Mouse (Mus musculus) CH12.LX (cell line): ENCODE measurements around the gene Cdcp1. TPM values are rescaled to one million over a fixed set of nuclear protein-coding genes. Genes with fewer than 3 reads are reported as not detected.

Source experiments
- DNase-seq: peaks from one replicate; pipeline ENCODE4 v3.0.0-alpha.2; 2013; ENCODE audit errors: extremely low read depth
- H3K27ac ChIP-seq: 2 replicates; pipeline ENCODE4 v1.5.1; 2012; ENCODE audit warnings: low read depth, mild to moderate bottlenecking, control low read depth, moderate library complexity; ENCODE audit not compliant: insufficient read depth
- H3K27me3 ChIP-seq: replicated peaks from 2 replicates; pipeline ENCODE3; 2012; ENCODE audit warnings: inconsistent platforms
- H3K36me3 ChIP-seq, 2 experiments: replicated peaks in 1 of 2; 2 replicates each; pipeline versions ENCODE3 to v1.6.1; 2012; ENCODE audit warnings: inconsistent platforms in 1 of 2, low read length in 1 of 2, mild to moderate bottlenecking in 1 of 2, mixed read lengths in 1 of 2, moderate library complexity in 1 of 2; ENCODE audit not compliant: control insufficient read depth in 1 of 2, insufficient read depth in 1 of 2
- H3K4me1 ChIP-seq, 2 experiments: 2 replicates each; pipeline ENCODE4 v1.6.1; 2012; ENCODE audit warnings: inconsistent platforms in 1 of 2, moderate library complexity in 1 of 2; ENCODE audit not compliant: insufficient read depth in 2 of 2, control insufficient read depth in 1 of 2
- H3K4me2 ChIP-seq: 2 replicates; pipeline ENCODE4 v1.6.1; 2012; ENCODE audit warnings: low read depth, mild to moderate bottlenecking, control low read depth; ENCODE audit not compliant: poor library complexity, insufficient read depth, severe bottlenecking
- H3K4me3 ChIP-seq, 3 experiments: fragments of 150-350 bp in 1 of 3; sonication (generic) in 1 of 3; replicated peaks in 1 of 3; 2 replicates each; pipeline versions ENCODE3 to v1.5.1; 2011 to 2012; ENCODE audit warnings: low read depth in 2 of 3, low read length in 2 of 3, mild to moderate bottlenecking in 2 of 3, moderate library complexity in 2 of 3, control low read depth in 1 of 3, improper control_type of control experiment in 1 of 3, inconsistent platforms in 1 of 3, mixed read lengths in 1 of 3; ENCODE audit not compliant: poor library complexity in 1 of 3
- H3K79me2 ChIP-seq: replicated peaks from 2 replicates; pipeline ENCODE4 v1.6.1; 2012; ENCODE audit warnings: mild to moderate bottlenecking, moderate library complexity; ENCODE audit not compliant: control insufficient read depth, poor library complexity, insufficient read depth, severe bottlenecking; ENCODE audit errors: extremely low read depth
- H3K9ac ChIP-seq: 2 replicates; pipeline ENCODE4 v1.6.1; 2012; ENCODE audit warnings: low read depth, mild to moderate bottlenecking, control low read depth, moderate library complexity; ENCODE audit not compliant: insufficient read depth
- H3K9me3 ChIP-seq: replicated peaks from 2 replicates; pipeline ENCODE3; 2012; ENCODE audit warnings: low read length, inconsistent platforms, mixed read lengths
- BHLHE40 ChIP-seq: IDR thresholded peaks from 2 replicates; pipeline ENCODE4 v1.6.1; 2011; ENCODE audit warnings: mild to moderate bottlenecking, low read depth, low read length, improper control_type of control experiment
- CTCF ChIP-seq, 2 experiments: IDR thresholded peaks in 1 of 2; conservative IDR thresholded peaks in 1 of 2; 2 replicates each; pipeline ENCODE4 v1.5.1; 2011 to 2012; ENCODE audit warnings: low read depth in 2 of 2, low read length in 2 of 2, improper control_type of control experiment in 1 of 2, inconsistent platforms in 1 of 2, mild to moderate bottlenecking in 1 of 2, moderate library complexity in 1 of 2
- E2F4 ChIP-seq: IDR thresholded peaks from 2 replicates; pipeline ENCODE4 v1.6.1; 2011; ENCODE audit warnings: low read depth, low read length, improper control_type of control experiment; ENCODE audit not compliant: insufficient replicate concordance
- EP300 ChIP-seq: IDR thresholded peaks from 2 replicates; pipeline ENCODE4 v1.6.1; 2011; ENCODE audit warnings: low read length, improper control_type of control experiment
- GABPA ChIP-seq: IDR thresholded peaks from 2 replicates; pipeline ENCODE4 v1.6.1; 2012; ENCODE audit warnings: low read depth, low read length, improper control_type of control experiment, inconsistent platforms; ENCODE audit not compliant: insufficient replicate concordance
- IRF4 ChIP-seq: IDR thresholded peaks from 2 replicates; pipeline ENCODE4 v1.6.1; 2014; ENCODE audit warnings: low read depth, mild to moderate bottlenecking, inconsistent platforms, low read length, improper control_type of control experiment
- MAX ChIP-seq: IDR thresholded peaks from 2 replicates; pipeline ENCODE4 v1.6.1; 2011; ENCODE audit warnings: low read length, improper control_type of control experiment
- PAX5 ChIP-seq: IDR thresholded peaks from 2 replicates; pipeline ENCODE4 v1.6.1; 2012; ENCODE audit warnings: low read length, inconsistent platforms, mixed read lengths
- POLR2AphosphoS2 ChIP-seq: IDR thresholded peaks from 2 replicates; pipeline ENCODE4 v1.6.1; 2011; ENCODE audit warnings: low read depth, low read length, improper control_type of control experiment
- RAD21 ChIP-seq: IDR thresholded peaks from 2 replicates; pipeline ENCODE4 v1.6.1; 2011; ENCODE audit warnings: low read depth, mild to moderate bottlenecking, low read length, improper control_type of control experiment, moderate library complexity
- RCOR1 ChIP-seq: conservative IDR thresholded peaks from 2 replicates; pipeline ENCODE4 v1.6.1; 2012; ENCODE audit warnings: low read depth, mild to moderate bottlenecking, inconsistent platforms, low read length, improper control_type of control experiment
- SIN3A ChIP-seq: IDR thresholded peaks from 2 replicates; pipeline ENCODE4 v1.6.1; 2012; ENCODE audit warnings: low read length, improper control_type of control experiment, inconsistent platforms
- SMC3 ChIP-seq: IDR thresholded peaks from 2 replicates; pipeline ENCODE4 v1.6.1; 2011; ENCODE audit warnings: low read depth, low read length, improper control_type of control experiment
- TBP ChIP-seq: conservative IDR thresholded peaks from 2 replicates; pipeline ENCODE4 v1.6.1; 2011; ENCODE audit warnings: low read depth, low read length, improper control_type of control experiment
- USF1 ChIP-seq: IDR thresholded peaks from 2 replicates; pipeline ENCODE4 v1.6.1; 2014; ENCODE audit warnings: low read depth, mild to moderate bottlenecking, inconsistent platforms, low read length, improper control_type of control experiment
- ZMIZ1 ChIP-seq: IDR thresholded peaks from 2 replicates; pipeline ENCODE4 v1.6.1; 2012; ENCODE audit warnings: low read depth, mild to moderate bottlenecking, inconsistent platforms, low read length, improper control_type of control experiment
- ZNF384 ChIP-seq: IDR thresholded peaks from 2 replicates; pipeline ENCODE4 v1.6.1; 2012; ENCODE audit warnings: low read depth, low read length, improper control_type of control experiment, inconsistent platforms
- dilution Hi-C: fragments of 300-500 bp; cut with MboI; formaldehyde crosslinking; loops from 2 replicates; pipeline ENCODE4 v1.14.3; 2020; ENCODE audit warnings: low sequenced_read_pairs; ENCODE audit not compliant: extremely low pct_unique_long_range_greater_than_20kb, extremely low pct_ligation_motif_present
- in situ Hi-C: fragments of 300-500 bp; cut with MboI; formaldehyde crosslinking; loops from 3 replicates; pipeline ENCODE4 v1.14.3; 2019; ENCODE audit warnings: low sequenced_read_pairs, low pct_ligation_motif_present, low pct_unique_long_range_greater_than_20kb, mixed read lengths
- polyA plus RNA-seq: library from polyadenylated mRNA; unstranded; fragments of >175 nt; gene quantifications from 2 replicates; pipeline ENCODE4 v1.2.1, GENCODE M21; 2012; ENCODE audit warnings: low read depth; ENCODE audit not compliant: insufficient read length
- total RNA-seq, 2 experiments: library from RNA; depleted of rRNA; stranded (reverse); fragments of 300-350 nt in 1 of 2; fragments of >200 nt in 1 of 2; gene quantifications; 2 replicates each; pipeline ENCODE4 v1.2.3; 2012 to 2014

Cdcp1 gene
- total and polyA plus RNA-seq, 3 experiments = 3.1 to 5.9 (median 3.6) TPM

- TF ChIP-seq TBP (no peak), CTCF (conservative IDR thresholded peaks at IDR 0.05 in 1 of 2, IDR thresholded peaks at IDR 0.05 in 1 of 2; ENCODE audit: low read depth in 2 of 2, low read length in 2 of 2) (no peak), MAX (no peak), RAD21 (no peak)
- peaks cover 0 to 5% of the 10 kb centered on the region in 2 experiments; a peak in 1 of 4 replicates for H3K4me1 ChIP-seq
- H3K27me3 ChIP-seq = no peaks in the 10 kb centered on the region
- H3K4me2 ChIP-seq = no peak overlapping the region
- dilution Hi-C loops (no loop called here), in situ Hi-C loops (no loop called here)
- peaks cover 69 to 97% of the 10 kb centered on the region in 2 experiments for H3K36me3 ChIP-seq
- no peak overlapping the region for H3K9ac ChIP-seq
- no peak overlapping the region for H3K4me3 ChIP-seq
- no peaks in the 10 kb centered on the region for H3K79me2 ChIP-seq
- no peak for DNase-seq
- no peaks in the 10 kb centered on the region for H3K9me3 ChIP-seq
- no peak overlapping the region for H3K27ac ChIP-seq
Observed at GRCm38 (mm10) chr9:123136953-123137682, 78.7 kb downstream of the Cdcp1 start.

- peaks cover 87 to 98% of the 10 kb centered on the region in 2 experiments for H3K36me3 ChIP-seq
- H3K4me2 ChIP-seq = no peak overlapping the region
- no peaks in the 10 kb centered on the region for H3K27me3 ChIP-seq
- DNase-seq = no peak
- in situ Hi-C loops = no loop called here
- no peaks in the 10 kb centered on the region for H3K4me1 ChIP-seq
- no peak overlapping the region for H3K27ac ChIP-seq
- no peak overlapping the region for H3K4me3 ChIP-seq
- H3K79me2 ChIP-seq = no peaks in the 10 kb centered on the region; the same call in 1 of the 2 replicates
- H3K9me3 ChIP-seq = no peaks in the 10 kb centered on the region
- no peak overlapping the region for H3K9ac ChIP-seq
- TF ChIP-seq IRF4 (no peak), USF1 (no peak), ZNF384 (no peak)
- dilution Hi-C loops = no loop called here
Observed at GRCm38 (mm10) chr9:123132994-123133393, 82.8 kb downstream of the Cdcp1 start.

- TF ChIP-seq PAX5 = no peak
- TF ChIP-seq GABPA = no peak
- no peak for TF ChIP-seq IRF4
- no peak for TF ChIP-seq BHLHE40
- TF ChIP-seq CTCF (conservative IDR thresholded peaks at IDR 0.05 in 1 of 2, IDR thresholded peaks at IDR 0.05 in 1 of 2; ENCODE audit: low read depth in 2 of 2, low read length in 2 of 2) = no peak
- no peak for TF ChIP-seq RCOR1
- no peak for TF ChIP-seq SMC3
- TF ChIP-seq MAX = no peak
- TF ChIP-seq E2F4 = no peak
- TF ChIP-seq POLR2AphosphoS2 = no peak
- TF ChIP-seq ZMIZ1 = no peak
- no peak for TF ChIP-seq SIN3A
- TF ChIP-seq EP300 = no peak
- no peak overlapping the region for H3K4me2 ChIP-seq
- H3K36me3 ChIP-seq = peaks cover 71 to 97% of the 10 kb centered on the region in 2 experiments
- dilution Hi-C loops = no loop called here
- no peak overlapping the region for H3K4me3 ChIP-seq
- in situ Hi-C loops = no loop called here
- H3K27ac ChIP-seq = no peak overlapping the region
- H3K9ac ChIP-seq = no peak overlapping the region
- no peaks in the 10 kb centered on the region for H3K9me3 ChIP-seq
- no peaks in the 10 kb centered on the region for H3K4me1 ChIP-seq
- peaks cover 4% of the 10 kb centered on the region; the same call in 1 of the 2 replicates for H3K79me2 ChIP-seq
- no peak for DNase-seq
- H3K27me3 ChIP-seq = no peaks in the 10 kb centered on the region
Observed at GRCm38 (mm10) chr9:123127663-123128062, 88.2 kb downstream of the Cdcp1 start.
